Mouse (Mus musculus): ENCODE data around the gene Tbl1xr1. TPM values are rescaled to one million over a fixed set of nuclear protein-coding genes. Genes with fewer than 3 reads are reported as not detected.

The Tbl1xr1 gene
- 10.9 TPM for polyA plus RNA-seq (2014; fragmentation: Illumina TruSeq; extraction: RNeasy Lipid Tissue Mini Kit (QIAGEN cat#74804); ENCODE audit: low read depth, low replicate concordance)

DNA sequence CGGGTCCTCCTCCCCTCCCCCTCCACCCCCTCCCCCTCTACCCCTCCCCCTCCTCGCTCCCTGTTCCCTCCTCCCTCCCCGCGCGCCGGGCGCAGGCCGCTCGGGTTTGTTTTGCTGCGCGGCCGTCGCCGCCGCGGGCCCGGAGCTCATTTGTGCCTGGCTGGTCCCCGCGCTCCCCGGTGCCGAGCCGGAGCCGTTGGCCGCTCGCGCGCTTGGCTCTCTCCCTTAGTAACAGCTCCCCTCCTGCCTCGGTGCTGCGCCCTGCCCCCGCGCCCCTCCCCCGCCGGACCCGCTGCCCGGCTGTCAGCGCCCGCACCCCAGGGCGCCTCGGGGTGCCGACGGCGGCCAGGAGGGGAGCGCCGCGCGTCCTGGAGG lies at the start of gene Tbl1xr1:
Gene Tbl1xr1, plus strand, starts transcription at position 92 of the 375 bp plus-strand sequence.

All from adipose tissue, adult 10 weeks (tissue).